Mouse (Mus musculus): ENCODE data around the gene Olfr155.

- TF ChIP-seq CTCF (IDR thresholded peaks at IDR 0.05) (no peak), EP300 (IDR thresholded peaks at IDR 0.05; ENCODE audit: insufficient read depth, low read depth, low read length) (no peak)
These were observed 45.8 kb downstream of the Olfr155 start for GRCm38 (mm10) chr4:43897209-43897608.

Data from heart, adult 2 months (tissue).